Mouse (Mus musculus) heart, embryonic 14.5 days (tissue): ENCODE measurements at regions not wholly inside any gene's neighbourhood (a gene's known extent, or its start where the extent isn't known, plus 50 kb on each side); places are given as distances from the start of the nearest gene placed in this dataset.
"Not testable (repeated sequence)": the region's sequence is repeated elsewhere in the genome, so short reads cannot be mapped to it uniquely, and the experiment has no call there.

Experiments used
- ATAC-seq: fragments of 200-750 bp; cut with Nextera tagmentation; 2 replicates; pipeline ENCODE4 v1.8.0; 2017; ENCODE audit warnings: low read depth, moderate TSS enrichment; ENCODE audit not compliant: insufficient number of reproducible peaks, insufficient read depth, low FRiP score
- H3K27ac ChIP-seq, 2 experiments: fragments of 200-500 bp in 1 of 2; fragments of 300-500 bp in 1 of 2; sonication (generic) in 1 of 2; replicated peaks in 1 of 2; 2 replicates each; pipeline ENCODE4 v1.5.1; 2012 to 2014; ENCODE audit warnings: low read depth in 2 of 2, low read length in 2 of 2, control low read depth in 1 of 2, mild to moderate bottlenecking in 1 of 2, mixed read lengths in 1 of 2; ENCODE audit not compliant: control insufficient read depth in 1 of 2, insufficient read depth in 1 of 2
- H3K27me3 ChIP-seq: fragments of 300-500 bp; sonication (generic); 2 replicates; pipeline ENCODE4 v1.6.1; 2014; ENCODE audit warnings: mild to moderate bottlenecking, low read length, control low read depth; ENCODE audit not compliant: control insufficient read depth, insufficient read depth
- H3K36me3 ChIP-seq: fragments of 300-500 bp; sonication (generic); 2 replicates; pipeline ENCODE4 v1.6.1; 2014; ENCODE audit warnings: mild to moderate bottlenecking, control low read depth, low read length, mixed read lengths; ENCODE audit not compliant: control insufficient read depth, insufficient read depth
- H3K4me1 ChIP-seq, 2 experiments: fragments of 200-500 bp in 1 of 2; fragments of 300-500 bp in 1 of 2; sonication (generic) in 1 of 2; 2 replicates each; pipeline ENCODE4 v1.6.1; 2012 to 2014; ENCODE audit warnings: low read length in 2 of 2, control low read depth in 1 of 2, mixed read lengths in 1 of 2; ENCODE audit not compliant: control insufficient read depth in 2 of 2, insufficient read depth in 2 of 2
- H3K4me2 ChIP-seq: fragments of 300-500 bp; sonication (generic); 2 replicates; pipeline ENCODE4 v1.6.1; 2014; ENCODE audit warnings: mild to moderate bottlenecking, low read length
- H3K4me3 ChIP-seq, 2 experiments: fragments of 200-500 bp in 1 of 2; fragments of 300-500 bp in 1 of 2; sonication (generic) in 1 of 2; 2 replicates each; pipeline ENCODE4 v1.5.1; 2012 to 2014; ENCODE audit warnings: low read length in 2 of 2, mild to moderate bottlenecking in 2 of 2, control low read depth in 1 of 2, low read depth in 1 of 2, moderate library complexity in 1 of 2; ENCODE audit not compliant: control insufficient read depth in 1 of 2, insufficient read depth in 1 of 2
- H3K9ac ChIP-seq: fragments of 300-500 bp; sonication (generic); 2 replicates; pipeline ENCODE4 v1.6.1; 2014; ENCODE audit warnings: mild to moderate bottlenecking, low read length
- H3K9me3 ChIP-seq: fragments of 300-500 bp; sonication (generic); 2 replicates; pipeline ENCODE4 v1.6.1; 2016; ENCODE audit warnings: low read length, control low read depth; ENCODE audit not compliant: control insufficient read depth
- WGBS: fragments of 180-500 bp; shearing (Covaris S2); extraction: QIAGEN DNeasy Blood & Tissue Kit; methylation state at CpG from one replicate; pipeline ENCODE4 v1.1.7; 2014; 5-methylcytosine and 5-hydroxymethylcytosine counted together

DNA sequence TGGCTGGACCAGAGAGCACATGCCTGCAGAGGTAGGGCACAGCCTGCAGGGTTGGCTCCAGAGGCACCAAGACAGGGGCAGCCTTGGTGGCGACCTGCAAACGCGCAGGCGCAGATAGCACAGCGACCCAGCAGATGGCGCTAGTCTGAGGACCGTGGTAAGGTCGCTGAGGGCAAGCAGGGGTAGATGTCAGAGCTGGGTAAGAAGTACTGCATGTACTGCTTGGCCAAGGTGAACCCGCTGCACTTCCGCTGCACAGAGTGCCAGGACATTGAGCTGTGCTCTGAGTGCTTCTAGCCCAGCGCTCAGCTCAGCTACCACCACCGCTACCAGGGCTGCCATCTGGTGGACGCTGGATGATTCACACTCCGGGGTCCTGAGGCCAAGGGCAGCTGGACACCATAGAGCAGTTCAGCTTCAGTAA lies 68.3 kb downstream of the Hsp90b1 start:
- WGBS: 2% methylated on average over 14 of the region's 14 CpGs
- not testable (repeated sequence) for H3K27me3 ChIP-seq, H3K27ac ChIP-seq, H3K4me1 ChIP-seq, H3K36me3 ChIP-seq, H3K9me3 ChIP-seq
- ATAC-seq: peak; percentile 68
- Histone ChIP-seq H3K4me2 (peak overlapping the region; percentile 61), H3K4me3 (peak overlapping the region; percentile 25 to 48), H3K9ac (0 out of 2 replicates have a peak overlapping the region, but pooled peaks have one; percentile 47)

DNA sequence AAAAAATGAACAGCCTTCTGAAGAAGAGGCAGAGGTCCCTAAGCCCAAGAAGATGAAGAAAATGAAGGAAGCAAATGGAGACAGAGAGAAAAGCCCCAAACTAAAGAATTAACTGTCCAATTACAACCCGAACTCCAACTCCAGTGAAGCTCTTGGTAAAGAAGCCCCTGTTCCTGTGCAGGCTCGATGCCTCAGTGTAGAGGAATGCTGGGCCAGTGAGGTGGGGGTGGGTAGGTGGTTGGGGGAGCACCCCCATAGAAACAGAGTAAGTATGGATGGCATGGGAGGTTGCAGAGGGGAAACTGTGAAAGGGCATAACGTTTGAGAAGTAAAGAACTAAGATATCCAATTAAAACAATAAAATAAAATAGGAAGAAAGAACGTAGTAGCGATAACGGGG lies 68.8 kb downstream of the Hsp90b1 start:
- WGBS: 21% methylated on average over 6 of the region's 6 CpGs
- H3K27me3 ChIP-seq, H3K36me3 ChIP-seq, H3K4me1 ChIP-seq, H3K9me3 ChIP-seq, H3K27ac ChIP-seq, ATAC-seq: not testable (repeated sequence)
- Histone ChIP-seq H3K9ac (0 out of 2 replicates have a peak overlapping the region, but pooled peaks have one; percentile 47), H3K4me3 (peak overlapping the region; percentile 25 to 48; a peak in 2 of 4 replicates), H3K4me2 (peak overlapping the region; percentile 61)

DNA sequence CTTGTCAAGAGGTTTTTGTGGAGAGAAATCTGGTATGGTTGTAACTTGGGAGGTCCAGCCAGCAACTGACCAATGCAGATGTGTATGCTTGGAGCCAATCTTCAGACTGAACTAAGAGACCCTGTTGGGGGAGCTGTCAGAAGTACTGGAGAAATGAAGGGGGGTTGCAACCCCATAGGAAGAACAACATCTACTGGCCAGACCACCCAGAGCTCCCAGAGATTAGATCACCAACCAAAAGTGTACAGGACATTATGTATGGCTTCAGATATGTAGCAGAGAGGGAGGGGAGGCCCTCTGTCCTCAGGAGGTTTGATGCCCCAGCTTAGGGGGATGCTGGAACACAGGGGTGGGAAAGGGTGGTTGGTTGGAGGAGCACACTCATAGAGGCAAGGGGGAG lies 78.6 kb downstream of the Hsp90b1 start:
- not testable (repeated sequence) for ATAC-seq, H3K27me3 ChIP-seq, H3K4me2 ChIP-seq, H3K4me1 ChIP-seq, H3K9ac ChIP-seq, H3K4me3 ChIP-seq, H3K9me3 ChIP-seq, H3K36me3 ChIP-seq, H3K27ac ChIP-seq

DNA sequence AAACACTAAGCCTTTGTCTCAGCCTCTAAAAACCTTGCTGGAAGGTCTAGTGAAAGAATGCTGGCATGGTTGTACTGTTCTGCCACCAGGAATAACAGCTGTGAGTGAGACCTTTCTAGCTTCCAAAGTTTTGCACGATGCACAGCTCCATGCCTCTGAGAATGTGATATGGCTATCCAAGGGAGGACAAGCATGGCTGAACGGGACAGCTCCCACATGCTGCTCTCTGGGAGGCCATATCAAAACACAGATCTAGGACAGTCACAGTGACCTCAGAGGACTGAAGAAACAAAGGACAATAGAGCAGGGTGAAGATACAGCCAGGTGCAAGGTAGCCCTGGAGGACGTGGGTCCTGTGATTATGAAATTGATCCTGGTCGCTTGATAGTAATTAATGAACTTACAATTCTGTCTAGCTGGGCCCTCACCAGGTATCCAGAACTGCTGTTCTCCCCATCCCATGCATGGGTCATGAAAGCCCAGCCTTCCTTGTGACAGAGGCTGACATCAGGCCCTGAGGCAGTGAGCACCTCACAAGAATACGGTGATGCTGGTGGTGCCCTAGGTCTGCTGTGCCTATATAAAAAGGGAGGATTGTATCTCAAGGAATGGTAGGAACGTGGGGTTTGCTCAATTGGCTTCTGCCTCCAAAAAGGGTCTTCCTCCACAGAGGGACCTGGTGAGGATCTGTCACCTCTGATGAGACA lies 87.2 kb downstream of the Hsp90b1 start:
- WGBS: 68% methylated on average over 6 of the region's 6 CpGs
- H3K27ac ChIP-seq, H3K4me1 ChIP-seq, H3K4me3 ChIP-seq, ATAC-seq, H3K27me3 ChIP-seq, H3K9me3 ChIP-seq, H3K9ac ChIP-seq, H3K4me2 ChIP-seq, H3K36me3 ChIP-seq: not testable (repeated sequence)

DNA sequence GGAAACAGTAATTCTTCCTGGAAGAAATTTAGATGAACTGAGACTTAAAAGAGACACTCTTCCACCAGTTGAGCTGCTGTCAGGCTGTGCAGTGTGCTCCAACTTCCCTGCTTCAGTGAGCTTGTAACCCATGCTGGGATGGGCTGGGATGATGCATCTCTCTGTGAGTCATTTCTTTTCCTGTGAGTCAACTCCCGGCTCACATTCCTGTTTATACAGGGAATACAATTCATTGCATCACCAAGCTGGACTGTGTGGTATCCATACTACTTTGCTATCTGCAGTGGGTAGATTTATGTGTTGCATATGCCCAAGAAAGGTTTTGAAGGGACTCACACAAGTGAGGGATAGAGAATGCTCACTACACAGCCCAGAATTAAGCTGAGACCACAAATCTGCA lies 93.0 kb downstream of the Hsp90b1 start:
- H3K4me1 ChIP-seq, H3K36me3 ChIP-seq, H3K9ac ChIP-seq, H3K9me3 ChIP-seq, H3K27ac ChIP-seq, H3K27me3 ChIP-seq, ATAC-seq, H3K4me2 ChIP-seq, H3K4me3 ChIP-seq: not testable (repeated sequence)
- WGBS: 21% methylated on average over 1 of the region's 1 CpGs

DNA sequence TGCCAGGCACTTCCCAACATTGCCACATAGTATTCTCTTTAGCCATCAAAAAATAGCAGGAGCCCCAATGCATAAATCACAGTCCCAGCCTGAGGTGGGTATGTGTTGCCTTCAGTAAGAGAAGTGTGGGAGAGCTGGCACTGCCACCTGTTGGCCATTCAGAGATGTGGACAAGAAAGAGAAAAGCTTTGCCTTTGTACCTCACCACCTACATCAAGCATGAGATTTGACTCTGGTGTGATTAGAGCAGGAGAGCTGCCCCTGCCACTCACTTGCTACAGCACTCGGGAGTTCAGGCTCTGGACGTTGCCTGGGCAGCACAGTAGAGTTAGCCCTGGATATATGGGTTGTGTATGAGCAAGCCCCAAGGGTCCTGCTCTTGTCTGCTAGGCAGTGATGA lies 95.3 kb downstream of the Hsp90b1 start:
- H3K27me3 ChIP-seq, ATAC-seq, H3K36me3 ChIP-seq, H3K9me3 ChIP-seq, H3K27ac ChIP-seq, H3K4me2 ChIP-seq, H3K4me3 ChIP-seq, H3K9ac ChIP-seq, H3K4me1 ChIP-seq: not testable (repeated sequence)
- WGBS: 11% methylated on average over 2 of the region's 2 CpGs

DNA sequence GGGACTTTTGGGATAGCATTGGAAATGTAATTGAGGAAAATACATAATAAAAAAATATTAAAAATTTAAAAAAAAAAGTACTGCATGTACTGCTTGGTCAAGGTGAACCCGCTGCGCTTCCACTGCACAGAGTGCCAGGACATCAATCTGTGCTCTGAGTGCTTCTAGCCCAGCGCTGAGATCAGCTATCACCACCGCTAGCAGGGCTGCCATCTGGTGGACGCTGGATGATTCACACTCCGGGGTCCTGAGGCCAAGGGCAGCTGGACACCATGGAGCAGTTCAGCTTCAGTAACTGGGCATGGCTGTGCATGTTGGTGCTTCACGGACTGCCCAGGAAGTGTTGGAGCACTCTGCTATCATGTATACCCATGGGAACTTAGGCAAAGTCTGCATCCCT lies 102.1 kb upstream of the Syn3 start:
- H3K27me3 ChIP-seq, H3K27ac ChIP-seq, ATAC-seq, H3K4me1 ChIP-seq, H3K4me2 ChIP-seq, H3K9me3 ChIP-seq, H3K36me3 ChIP-seq, H3K4me3 ChIP-seq, H3K9ac ChIP-seq: not testable (repeated sequence)
- WGBS: 32% methylated on average over 7 of the region's 7 CpGs

DNA sequence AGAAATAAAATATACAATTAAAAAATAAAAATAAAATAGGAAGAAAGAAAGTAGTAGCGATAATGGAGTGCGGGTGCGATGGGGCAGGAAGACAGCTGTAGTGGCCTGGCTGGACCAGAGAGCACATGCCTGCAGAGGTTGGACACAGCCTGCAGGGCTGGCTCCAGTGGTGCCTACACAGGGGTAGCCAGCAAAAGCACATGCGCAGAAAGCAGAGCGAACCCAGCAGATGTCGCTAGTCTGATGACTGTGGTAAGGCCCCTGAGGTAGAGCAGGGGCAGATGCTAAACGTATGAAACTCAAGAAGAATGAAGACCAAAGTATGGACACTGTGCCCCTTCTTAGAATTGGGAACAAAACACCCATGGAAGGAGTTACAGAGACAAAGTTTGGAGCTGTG lies 101.3 kb upstream of the Syn3 start:
- not testable (repeated sequence) for H3K4me2 ChIP-seq, H3K36me3 ChIP-seq, ATAC-seq, H3K9ac ChIP-seq, H3K27me3 ChIP-seq, H3K4me1 ChIP-seq, H3K9me3 ChIP-seq, H3K27ac ChIP-seq, H3K4me3 ChIP-seq
- 89% methylated on average over 7 of the region's 7 CpGs for WGBS
